Mouse (Mus musculus): ENCODE data around the gene Adcy10. TPM values are rescaled to one million over a fixed set of nuclear protein-coding genes. Genes with fewer than 3 reads are reported as not detected.

Gene Adcy10
- total RNA-seq, 2 experiments from 2014 or later: 0.05 to 0.33 TPM

DNA sequence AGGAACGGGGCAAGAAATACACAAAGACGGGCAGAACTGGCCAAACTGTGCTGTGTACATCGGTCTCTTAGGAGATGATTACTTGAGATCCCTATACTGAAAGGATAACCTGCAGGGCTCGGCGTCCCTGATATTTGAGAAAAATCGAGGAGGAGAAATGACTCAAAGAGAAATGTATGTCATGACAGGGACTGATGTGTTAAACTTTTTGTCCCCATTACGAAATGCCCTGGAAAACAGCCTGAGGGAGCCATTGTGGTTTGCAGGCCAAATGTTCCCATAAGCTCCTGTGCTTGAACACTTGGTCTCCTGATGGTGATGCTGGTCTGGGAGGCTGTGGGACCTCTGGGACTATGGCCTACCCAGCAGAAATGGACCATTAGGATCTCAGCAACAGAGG, 35.7 kb downstream of the Adcy10 start:
- DNase-seq (ENCODE audit: low spot score in 2 of 2): no peak

DNA sequence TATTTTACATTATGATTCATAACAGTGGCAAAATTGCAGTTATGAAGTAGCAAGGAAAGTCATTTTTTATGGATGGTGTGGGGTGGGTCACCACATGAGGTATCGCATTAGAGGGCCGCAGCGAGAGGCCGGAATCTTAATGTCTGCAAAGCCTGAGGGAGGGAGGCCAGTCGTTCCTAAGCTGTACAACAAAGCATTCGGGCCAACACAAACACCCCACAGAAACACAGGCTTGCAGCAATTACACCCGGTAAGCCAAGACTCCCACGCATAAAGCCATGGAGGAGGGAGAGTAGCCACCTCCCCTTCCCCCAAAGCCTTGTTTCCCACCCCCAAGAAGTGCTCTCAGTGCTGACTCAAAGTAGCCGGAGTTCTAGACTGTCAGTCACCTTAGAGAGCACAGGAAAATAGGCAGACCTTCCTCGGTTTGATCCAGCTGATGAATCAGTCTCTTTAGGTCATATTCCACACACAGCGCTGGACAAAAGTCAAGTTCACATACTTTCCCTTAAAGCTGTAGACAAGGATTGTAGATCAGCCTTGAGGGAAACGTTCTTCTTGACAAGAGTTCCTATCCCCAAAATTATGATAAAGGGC, 51.2 kb downstream of the Adcy10 start:
- no peak for DNase-seq (ENCODE audit: low spot score in 2 of 2)

GRCm38 (mm10) chr1:165537241-165537807, 52.3 kb downstream of the Adcy10 start:
- peak in 1 of 2 experiments; percentile 19 for DNase-seq (ENCODE audit: low spot score in 2 of 2)

DNA sequence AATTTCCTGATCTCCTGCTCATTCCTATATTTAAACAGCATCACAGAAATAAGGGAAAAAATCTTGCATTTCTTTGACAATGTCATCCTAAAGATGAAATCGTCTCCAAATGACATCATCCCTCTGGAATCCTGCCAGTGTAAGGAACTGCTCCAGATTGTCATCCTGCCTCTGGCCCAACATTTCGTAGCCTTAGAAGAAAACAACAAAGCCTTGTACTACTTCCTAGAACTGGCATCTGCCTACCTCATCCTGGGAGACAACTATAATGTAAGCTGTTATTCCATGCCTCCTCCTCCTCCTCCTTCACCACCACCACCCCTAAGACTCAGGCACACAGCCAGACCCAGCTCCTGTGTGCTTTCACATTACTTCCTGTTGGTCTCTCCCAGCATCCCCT, 71.7 kb downstream of the Adcy10 start:
- DNase-seq (ENCODE audit: low spot score in 2 of 2): peak; percentile 50 to 52

- peak; percentile 76 to 84 for DNase-seq (ENCODE audit: low spot score in 2 of 2)
These were observed 74.1 kb downstream of the Adcy10 start for GRCm38 (mm10) chr1:165559073-165559472.

DNA sequence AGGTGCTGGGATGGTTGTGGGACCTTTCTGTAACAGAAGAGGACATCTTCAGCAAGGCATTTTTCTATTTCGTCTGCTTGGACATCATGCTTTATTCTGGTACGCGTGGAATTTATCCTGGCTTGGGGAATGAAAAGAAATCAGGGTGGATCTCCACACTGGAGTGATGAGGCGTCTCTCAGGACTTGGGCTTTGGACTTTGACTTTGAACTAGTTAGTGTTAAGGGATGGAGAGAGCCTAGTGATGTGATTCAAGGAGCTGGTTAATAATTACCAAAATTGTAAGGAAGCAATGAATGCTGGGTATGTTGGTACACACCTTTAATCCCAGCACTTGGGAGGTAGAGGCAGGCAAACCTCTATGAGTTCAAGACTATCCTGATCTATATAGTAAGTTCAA, 80.3 kb downstream of the Adcy10 start:
- DNase-seq (ENCODE audit: low spot score in 2 of 2): no peak

GRCm38 (mm10) chr1:165567466-165567865, 82.5 kb downstream of the Adcy10 start:
- DNase-seq (ENCODE audit: low spot score in 2 of 2): no peak

DNA sequence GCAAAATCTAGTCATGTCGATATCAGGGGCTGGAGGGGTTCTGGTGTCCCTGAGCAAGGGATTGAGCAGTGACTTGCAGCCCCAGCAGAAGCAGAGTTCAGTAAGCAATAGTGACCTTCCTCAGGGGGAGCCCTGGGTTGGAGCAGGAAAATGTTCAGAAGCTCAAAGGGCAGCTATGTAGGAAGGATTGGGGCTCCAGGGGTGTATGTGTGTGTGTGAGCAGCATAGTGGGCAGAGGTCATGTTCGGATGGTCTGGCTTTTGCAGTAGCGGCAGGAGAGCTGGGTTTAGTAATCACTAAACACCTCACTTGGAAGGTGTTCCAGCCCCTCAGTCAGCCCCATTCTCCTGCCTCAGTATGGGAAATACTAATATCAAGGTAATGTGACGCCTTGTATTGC, 91.0 kb downstream of the Adcy10 start:
- no peak for DNase-seq (ENCODE audit: low spot score in 2 of 2)

DNA sequence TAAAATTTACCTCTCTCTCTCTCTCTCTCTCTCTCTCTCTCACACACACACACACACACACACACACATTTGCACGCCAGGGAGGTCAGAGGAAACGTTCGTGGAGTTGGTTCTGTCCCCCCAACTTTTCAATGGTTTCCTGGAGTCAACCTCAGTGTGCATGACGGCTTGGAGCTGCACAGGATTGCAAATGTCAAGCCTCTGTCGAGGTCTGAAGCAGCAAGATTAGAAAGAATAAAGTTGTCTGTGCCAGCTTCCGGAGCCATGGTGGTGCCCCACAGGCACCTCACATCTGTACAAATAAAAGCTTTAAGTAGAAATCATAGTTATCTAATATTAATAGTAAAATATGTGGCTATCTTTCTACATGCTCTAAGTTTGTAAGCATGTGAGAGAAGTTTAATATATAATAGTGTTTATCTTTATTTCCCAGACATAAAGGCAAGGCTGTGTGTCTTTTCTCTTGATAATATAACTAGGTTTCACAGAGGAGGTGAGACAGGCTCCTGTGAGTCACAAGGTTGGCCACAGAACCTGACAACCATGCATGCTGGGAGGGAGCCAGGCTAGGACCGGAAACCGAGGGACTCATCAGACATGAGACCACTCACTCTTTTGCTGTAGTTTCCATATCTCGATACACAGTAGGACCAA, 91.6 kb downstream of the Adcy10 start:
- DNase-seq (ENCODE audit: low spot score in 2 of 2): no peak

DNA sequence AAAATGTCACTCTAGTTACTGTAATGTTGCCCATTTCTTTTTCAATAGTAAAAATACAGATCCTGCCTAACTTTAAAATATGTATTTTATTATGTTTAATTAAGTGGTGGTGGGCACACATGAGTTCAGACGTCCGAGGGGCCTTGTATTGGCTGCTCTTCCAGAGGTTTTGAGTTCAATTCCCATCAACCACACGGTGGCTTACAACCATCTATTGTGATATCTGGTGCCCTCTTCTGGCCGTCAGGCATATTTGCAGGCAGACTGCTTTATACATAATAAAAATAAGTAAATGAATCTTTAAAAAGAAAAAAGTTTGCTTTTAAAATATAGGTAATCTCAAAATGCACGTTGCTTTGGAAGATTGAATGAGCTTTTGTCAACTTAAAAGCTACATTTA, 94.3 kb downstream of the Adcy10 start:
- DNase-seq (ENCODE audit: low spot score in 2 of 2): no peak

GRCm38 (mm10) chr1:165581255-165581654, 96.3 kb downstream of the Adcy10 start:
- DNase-seq (ENCODE audit: low spot score in 2 of 2): no peak

DNA sequence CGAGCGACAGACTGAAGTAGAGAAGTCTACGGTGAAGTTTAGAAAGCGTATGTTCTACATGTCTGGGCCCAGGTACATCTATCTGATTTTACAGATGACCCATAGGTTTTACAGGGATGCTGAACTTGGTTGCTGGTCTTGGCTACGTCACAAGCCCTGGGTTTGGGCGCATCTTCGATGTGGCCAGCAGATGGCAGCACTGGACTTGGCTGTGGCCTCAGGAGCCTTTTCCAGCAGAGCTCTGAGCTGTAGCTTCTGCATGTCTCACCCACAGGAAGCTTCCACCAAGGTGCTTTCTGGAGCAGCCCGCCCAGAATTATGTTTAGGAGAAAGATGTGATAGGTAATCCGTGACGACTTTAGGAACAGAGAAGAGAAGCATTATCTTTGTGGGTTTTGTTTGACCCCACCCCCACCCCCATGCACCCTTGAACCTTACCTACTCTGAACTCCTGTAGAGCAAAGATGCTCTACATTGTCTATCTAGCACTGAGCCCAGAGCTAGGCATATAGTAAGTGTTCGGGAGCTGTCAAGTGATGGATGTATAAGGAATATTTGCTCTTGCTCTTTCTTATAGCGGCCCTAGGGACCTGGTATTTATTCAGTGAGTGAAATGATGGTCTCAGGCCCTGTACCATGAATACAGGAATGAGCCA, 98.7 kb downstream of the Adcy10 start:
- DNase-seq (ENCODE audit: low spot score in 2 of 2): peak; percentile 89 to 93

DNA sequence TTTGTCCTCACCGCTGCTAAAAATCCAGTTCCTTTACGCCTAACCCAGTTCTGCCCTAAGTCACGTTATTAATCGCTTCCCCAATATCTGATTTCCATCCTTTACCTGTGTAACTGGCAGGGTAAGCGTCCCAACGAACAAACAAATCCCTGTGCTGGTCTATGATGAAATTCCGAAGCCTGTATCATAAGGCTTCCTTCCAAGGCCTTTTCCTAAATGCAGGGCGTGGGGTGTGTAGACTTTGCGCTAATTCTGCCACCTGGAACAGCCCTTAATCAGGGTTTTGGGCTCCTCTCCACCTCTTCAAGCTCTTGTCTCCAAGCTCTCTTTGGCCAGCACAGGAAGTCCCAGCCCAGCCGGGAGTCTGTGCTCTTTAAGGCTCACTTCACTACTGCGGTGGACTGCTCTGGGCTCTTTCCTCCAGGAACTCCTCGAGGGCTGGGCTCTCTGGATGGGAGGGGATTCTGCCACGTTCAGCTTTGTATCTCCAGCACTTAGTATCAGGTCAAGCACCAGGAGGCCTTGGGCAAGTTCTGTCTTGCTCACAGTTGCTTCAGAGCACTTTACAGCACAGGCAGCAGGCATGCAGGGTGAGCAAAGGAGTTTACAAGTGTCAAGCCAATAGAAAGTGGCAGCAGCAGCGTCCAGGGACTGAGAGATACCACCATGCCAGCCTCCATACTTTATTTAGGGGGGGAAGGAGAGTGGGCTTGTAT, 100.6 kb downstream of the Adcy10 start:
- DNase-seq (ENCODE audit: low spot score in 2 of 2): no peak

DNA sequence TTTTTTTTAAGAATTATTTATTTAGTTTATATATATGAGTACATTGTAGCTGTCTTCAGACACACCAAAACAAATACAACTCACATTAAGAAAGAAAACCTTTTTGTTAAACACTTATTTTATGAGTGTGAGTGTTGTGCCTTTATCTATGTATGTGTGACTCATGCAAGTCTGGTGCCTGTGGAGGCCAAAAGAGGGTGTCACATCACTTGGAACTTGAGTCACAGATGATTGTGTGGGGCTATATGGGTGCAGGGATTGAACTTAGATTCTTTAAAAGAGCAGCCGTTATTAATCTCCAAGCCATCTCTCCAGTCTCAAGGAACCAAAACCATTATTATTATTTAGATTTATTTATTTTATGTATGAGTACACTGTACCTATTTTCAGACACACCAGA, 101.4 kb downstream of the Adcy10 start:
- no peak for DNase-seq (ENCODE audit: low spot score in 2 of 2)

DNA sequence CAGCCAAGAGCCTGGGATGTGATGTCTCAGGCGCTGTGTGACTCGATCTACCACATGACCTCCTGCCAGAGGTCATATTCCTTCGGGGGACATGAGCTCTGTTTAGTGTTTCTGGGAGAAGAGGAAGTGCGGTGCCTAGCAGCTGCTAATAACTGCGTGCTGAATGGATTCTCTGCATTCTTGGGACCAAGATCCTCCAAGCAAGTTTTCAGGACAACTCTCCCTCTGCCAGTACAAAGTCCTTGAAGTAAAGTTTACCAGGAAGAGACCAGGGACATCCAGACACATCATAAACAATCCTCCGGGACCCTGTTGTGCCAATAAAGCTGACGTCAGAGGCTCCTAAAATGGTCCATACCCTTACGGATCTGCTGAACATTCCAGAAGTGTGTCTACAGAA, 102.9 kb downstream of the Adcy10 start:
- no peak for DNase-seq (ENCODE audit: low spot score in 2 of 2)

DNA sequence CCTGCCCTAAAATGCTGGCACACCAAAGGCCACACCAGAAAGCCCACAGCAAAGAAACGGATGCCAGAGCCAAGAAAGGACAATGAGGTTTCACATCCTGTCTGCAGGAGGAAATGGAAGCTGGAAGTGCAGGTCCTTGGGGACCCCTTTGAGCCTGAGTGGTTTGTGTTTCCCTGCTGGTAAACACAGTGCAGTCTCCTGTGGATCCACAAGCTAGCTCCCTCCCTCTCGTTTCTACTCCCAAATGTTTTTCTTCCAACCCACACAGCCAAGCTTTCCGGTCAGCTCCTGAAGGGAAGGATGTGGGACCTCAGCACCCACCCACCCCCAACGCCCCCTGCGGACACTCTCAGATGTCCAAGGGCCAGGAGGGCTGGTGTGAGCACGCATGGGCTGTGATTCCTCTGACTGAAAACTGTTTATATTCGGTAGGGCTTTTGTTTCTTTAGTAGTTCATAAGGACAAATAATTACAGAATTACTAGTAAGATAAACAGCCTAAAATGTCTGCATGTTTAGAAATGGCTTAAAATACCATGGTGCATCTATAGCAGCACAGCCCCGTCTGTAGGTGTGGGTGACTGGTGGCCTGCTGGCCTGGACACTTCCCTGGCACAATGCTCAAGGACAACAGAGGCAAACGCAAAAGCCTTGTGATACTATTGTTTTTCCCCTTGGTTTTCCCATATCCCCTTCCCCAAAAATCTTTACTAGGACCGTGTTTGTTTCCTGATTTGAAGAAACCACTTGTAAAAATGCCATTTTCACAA, 104.5 kb downstream of the Adcy10 start:
- DNase-seq (ENCODE audit: low spot score in 2 of 2): no peak

- DNase-seq (ENCODE audit: low spot score in 2 of 2): no peak
These were observed 105.8 kb downstream of the Adcy10 start for GRCm38 (mm10) chr1:165590760-165591159.

DNA sequence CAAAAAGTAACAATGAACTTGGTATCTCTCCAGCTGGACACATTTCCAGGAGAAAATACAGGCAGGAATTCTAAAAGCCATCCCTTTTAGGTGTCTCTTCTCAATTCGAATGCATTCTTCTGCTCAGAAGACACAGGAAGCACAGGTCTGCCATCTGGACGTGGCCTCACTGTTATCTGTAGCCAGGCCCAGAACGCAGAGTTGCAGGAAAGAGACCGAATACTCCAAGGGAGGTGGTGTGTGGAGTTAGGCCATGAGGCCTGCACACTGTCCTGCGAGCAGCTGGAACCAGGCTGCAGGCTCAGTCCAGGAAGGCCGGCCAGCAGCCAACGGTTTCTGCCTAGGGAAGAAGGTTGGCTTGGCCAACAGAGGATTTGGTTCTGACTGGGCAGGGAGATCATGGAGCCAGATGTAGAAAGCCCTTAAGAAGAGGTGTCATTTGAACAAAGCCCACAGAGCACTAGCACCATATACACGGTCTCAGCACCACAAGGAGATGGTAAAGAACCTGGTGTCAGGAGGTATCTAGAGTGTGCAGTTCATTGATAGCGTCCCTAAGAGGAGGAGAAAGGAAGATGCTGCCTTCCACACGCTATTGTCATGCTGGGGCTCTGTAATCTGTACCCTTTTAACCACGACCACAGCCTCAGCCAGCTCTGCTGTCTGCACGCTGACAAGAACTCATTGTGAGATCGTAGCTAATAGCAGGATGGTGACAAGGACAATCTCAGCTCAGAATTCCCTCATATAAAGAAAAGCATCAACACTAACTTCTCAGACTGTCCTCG, 107.5 kb downstream of the Adcy10 start:
- DNase-seq (ENCODE audit: low spot score in 2 of 2): no peak

- no peak for DNase-seq (ENCODE audit: low spot score in 2 of 2)
These were observed 109.9 kb downstream of the Adcy10 start for GRCm38 (mm10) chr1:165594699-165595421.
